Mouse (Mus musculus): ENCODE measurements around the gene Ank3. TPM values are rescaled to one million over a fixed set of nuclear protein-coding genes. Genes with fewer than 3 reads are reported as not detected.

Ank3 gene
- polyA plus RNA-seq, 1 experiment from 2014 or later = 38.7 TPM

DNA sequence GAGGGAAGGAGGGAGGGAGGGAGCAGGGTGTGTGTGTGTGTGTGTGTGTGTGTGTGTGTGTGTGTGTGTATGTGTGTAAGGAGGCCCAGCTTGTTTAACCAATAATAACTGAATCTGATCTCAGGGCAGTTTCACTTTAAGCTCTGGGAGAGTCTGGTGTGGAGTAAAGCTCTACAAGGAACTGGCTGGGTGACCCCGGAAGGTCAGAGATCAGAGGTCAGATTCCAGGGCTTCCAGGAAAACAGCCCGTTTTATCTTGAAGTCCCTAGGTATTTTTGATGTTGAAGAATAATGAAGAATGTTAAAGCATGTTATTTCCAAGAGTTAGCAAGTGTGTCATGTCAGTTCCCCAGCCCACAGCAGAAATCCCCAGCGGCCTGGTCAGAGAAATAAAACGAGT, 130.2 kb downstream of the Ank3 start:
- H3K4me3 ChIP-seq = no peak overlapping the region
- no peaks in the 10 kb centered on the region for H3K36me3 ChIP-seq
- H3K27ac ChIP-seq = no peak overlapping the region
- H3K9ac ChIP-seq = no peak overlapping the region
- no peaks in the 10 kb centered on the region for H3K27me3 ChIP-seq
- H3K4me2 ChIP-seq (replicated peaks) = no peak overlapping the region
- no peak for ATAC-seq (ENCODE audit: insufficient number of reproducible peaks, insufficient read depth, low FRiP score, low TSS enrichment)
- H3K9me3 ChIP-seq = no peaks in the 10 kb centered on the region
- no peaks in the 10 kb centered on the region for H3K4me1 ChIP-seq
- 46% methylated on average over 4 of the region's 4 CpGs for whole genome bisulfite sequencing

DNA sequence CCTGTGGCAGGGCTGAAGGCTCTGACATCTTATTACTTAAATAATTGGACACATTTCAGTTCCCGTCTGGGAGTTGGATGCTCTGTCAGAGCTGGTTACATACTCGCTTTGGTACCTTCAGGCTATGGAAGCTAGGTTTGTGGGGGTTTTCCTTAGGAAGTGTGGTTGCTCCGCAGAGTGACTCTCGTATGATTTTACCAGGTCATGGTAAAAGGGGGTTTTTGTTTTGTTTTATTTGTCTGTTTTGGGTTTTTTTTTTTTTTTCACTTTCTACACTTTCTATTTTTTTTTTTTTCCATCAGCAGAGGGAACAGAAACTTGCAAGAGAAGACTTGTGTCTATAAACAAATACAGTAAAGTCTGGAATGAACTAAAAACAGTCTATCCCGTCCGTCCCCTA, 131.8 kb downstream of the Ank3 start:
- ATAC-seq (ENCODE audit: insufficient number of reproducible peaks, insufficient read depth, low FRiP score, low TSS enrichment) = no peak
- 64% methylated on average over 6 of the region's 6 CpGs for WGBS
- H3K9me3 ChIP-seq = no peaks in the 10 kb centered on the region
- no peak overlapping the region for H3K4me3 ChIP-seq
- H3K36me3 ChIP-seq = no peaks in the 10 kb centered on the region
- H3K4me1 ChIP-seq = 0 out of 2 replicates have a peak, but pooled peaks cover 4% of the 10 kb centered on the region
- no peak overlapping the region for H3K9ac ChIP-seq
- no peak overlapping the region for H3K4me2 ChIP-seq (replicated peaks)
- no peaks in the 10 kb centered on the region for H3K27me3 ChIP-seq
- no peak overlapping the region for H3K27ac ChIP-seq

DNA sequence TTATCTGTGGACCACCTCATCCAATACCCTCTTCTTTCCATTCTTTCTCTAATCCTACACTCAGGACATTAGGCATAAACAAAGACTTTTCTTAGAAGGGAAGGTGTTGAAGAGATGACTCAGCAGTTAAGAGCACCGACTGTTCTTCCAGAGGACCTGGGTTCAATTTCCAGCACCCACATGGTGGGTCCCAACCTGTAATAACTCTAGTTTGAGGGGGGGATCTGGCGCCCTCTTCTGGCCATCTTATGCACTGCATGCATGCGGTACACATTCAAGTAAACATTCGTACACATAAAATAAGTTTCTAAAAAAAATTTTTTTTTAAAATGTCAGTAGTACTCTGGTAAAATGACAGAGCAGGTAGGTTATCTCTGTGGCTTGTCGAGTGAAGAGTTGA, 133.0 kb downstream of the Ank3 start:
- Histone ChIP-seq H3K4me1 (peaks cover 10% of the 10 kb centered on the region; the same call in 1 of the 2 replicates), H3K4me2 (replicated peaks) (no peak overlapping the region), H3K27me3 (no peaks in the 10 kb centered on the region), H3K36me3 (no peaks in the 10 kb centered on the region), H3K27ac (no peak overlapping the region), H3K4me3 (no peak overlapping the region), H3K9ac (no peak overlapping the region), H3K9me3 (no peaks in the 10 kb centered on the region)
- WGBS = 78% methylated on average over 5 of the region's 5 CpGs
- no peak for ATAC-seq (ENCODE audit: insufficient number of reproducible peaks, insufficient read depth, low FRiP score, low TSS enrichment)

DNA sequence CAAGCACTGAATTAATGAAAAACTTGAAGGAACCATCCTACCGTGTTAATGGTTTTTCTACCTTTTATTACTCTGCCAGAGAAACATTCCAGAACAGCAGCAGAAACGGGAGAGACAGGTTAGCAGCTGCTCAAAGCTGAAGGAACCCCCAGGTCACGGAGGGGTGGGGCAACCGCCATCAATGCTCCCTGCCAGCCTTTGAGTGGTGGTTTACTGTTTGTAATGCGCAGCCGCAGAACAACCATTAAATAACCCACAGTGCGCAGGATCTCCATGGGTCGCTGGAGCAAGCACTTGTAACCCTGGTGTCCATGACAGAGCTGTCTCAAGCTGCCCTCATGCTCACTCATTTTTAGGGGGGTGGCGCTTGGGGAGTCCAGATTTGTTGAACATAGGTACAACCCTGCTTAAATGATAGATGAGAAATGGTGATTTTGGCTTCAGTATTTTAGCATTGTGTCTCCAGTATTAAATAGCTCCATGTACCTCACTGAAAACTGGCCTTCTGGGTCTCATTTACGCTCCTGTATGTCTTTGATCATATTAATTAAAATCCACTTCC, 133.7 kb downstream of the Ank3 start:
- WGBS = 63% methylated on average over 10 of the region's 10 CpGs
- H3K4me1 ChIP-seq = peaks cover 16% of the 10 kb centered on the region

DNA sequence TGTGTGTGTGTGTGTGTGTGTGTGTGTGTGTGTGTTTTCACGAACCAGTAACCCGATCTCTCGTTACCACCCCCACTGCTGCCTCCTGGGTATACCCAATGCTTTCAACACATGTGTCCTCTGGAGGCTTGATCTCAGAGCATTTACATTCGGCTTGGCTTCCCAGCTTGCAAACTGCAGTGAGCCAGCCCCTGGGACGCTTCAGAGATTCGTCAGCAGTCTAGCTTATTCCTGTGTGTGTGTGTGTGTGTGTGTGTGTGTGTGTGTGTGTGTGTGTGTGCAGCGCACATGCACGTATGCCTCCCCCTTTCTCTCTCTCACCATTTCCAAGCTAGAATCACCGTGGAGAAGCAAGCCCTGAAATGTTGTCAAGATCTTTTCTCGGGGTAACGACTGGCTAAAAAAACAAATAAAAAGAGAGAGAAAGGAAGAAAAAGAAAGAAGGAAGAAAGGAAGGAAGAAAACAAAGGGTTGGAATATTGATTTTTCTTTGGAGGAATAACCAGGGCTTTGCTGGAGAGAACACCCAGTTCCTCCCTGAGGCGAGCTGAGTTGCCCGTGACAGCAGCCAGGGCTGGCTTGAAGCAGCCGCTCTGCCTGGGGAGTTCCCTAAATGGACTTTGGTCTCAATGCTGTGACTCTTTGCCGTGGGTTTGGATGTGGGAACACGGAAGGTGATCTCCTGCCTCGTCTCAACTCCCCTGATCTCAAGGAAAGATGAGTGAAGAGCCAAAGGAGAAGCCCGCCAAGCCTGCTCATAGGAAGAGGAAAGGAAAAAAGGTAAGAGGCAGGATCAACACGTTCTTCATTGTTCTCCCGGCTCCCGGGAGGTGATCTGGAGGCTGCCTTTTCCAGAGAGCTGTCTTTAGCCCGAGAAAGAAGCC, 135.2 kb downstream of the Ank3 start:
- H3K27ac ChIP-seq = peak overlapping the region; percentile 74
- ATAC-seq (ENCODE audit: insufficient number of reproducible peaks, insufficient read depth, low FRiP score, low TSS enrichment) = peak; percentile 88
- peak overlapping the region; percentile 73 for H3K4me2 ChIP-seq (replicated peaks)
- no peaks in the 10 kb centered on the region for H3K36me3 ChIP-seq
- peak overlapping the region; percentile 48 for H3K4me3 ChIP-seq
- peak overlapping the region; percentile 58 for H3K9ac ChIP-seq
- WGBS = under 1% methylated on average over 22 of the region's 22 CpGs
- H3K9me3 ChIP-seq = no peaks in the 10 kb centered on the region
- H3K4me1 ChIP-seq = peaks cover 22% of the 10 kb centered on the region
- H3K27me3 ChIP-seq = no peaks in the 10 kb centered on the region

More for the DNA sequence above, 133.7 kb downstream of the Ank3 start:
- Histone ChIP-seq H3K36me3 (no peaks in the 10 kb centered on the region), H3K9me3 (no peaks in the 10 kb centered on the region), H3K4me2 (replicated peaks) (no peak overlapping the region), H3K4me3 (no peak overlapping the region), H3K27ac (no peak overlapping the region), H3K9ac (no peak overlapping the region), H3K27me3 (no peaks in the 10 kb centered on the region)
- ATAC-seq (ENCODE audit: insufficient number of reproducible peaks, insufficient read depth, low FRiP score, low TSS enrichment) = no peak

DNA sequence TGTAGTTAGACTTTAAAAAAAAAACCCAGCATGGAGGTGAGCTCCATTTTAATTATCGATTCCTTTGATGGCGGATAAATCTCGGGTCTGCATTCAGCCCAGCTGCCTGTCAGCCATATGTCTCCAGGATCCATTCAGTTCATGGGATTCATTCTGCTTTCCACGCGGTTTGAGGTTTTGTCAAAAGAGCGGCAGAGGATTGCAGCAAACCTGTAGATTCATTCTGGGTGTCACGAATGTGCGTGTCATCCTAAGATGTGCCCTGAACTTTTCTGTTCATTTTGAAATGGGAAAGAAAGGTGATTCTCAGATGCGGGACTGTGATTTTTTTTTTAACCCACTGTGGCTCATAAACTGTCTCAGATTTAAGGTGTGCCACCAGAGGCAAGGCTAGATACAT, 136.1 kb downstream of the Ank3 start:
- 32% methylated on average over 9 of the region's 9 CpGs for WGBS
- Histone ChIP-seq H3K4me2 (replicated peaks) (peak overlapping the region; percentile 73), H3K4me1 (peaks cover 22% of the 10 kb centered on the region), H3K9ac (peak overlapping the region; percentile 58; the same call in 1 of the 2 replicates), H3K4me3 (peak overlapping the region; percentile 48), H3K27ac (peak overlapping the region; percentile 12; the same call in 1 of the 2 replicates), H3K9me3 (no peaks in the 10 kb centered on the region), H3K36me3 (no peaks in the 10 kb centered on the region), H3K27me3 (no peaks in the 10 kb centered on the region)
- ATAC-seq (ENCODE audit: insufficient number of reproducible peaks, insufficient read depth, low FRiP score, low TSS enrichment) = no peak

DNA sequence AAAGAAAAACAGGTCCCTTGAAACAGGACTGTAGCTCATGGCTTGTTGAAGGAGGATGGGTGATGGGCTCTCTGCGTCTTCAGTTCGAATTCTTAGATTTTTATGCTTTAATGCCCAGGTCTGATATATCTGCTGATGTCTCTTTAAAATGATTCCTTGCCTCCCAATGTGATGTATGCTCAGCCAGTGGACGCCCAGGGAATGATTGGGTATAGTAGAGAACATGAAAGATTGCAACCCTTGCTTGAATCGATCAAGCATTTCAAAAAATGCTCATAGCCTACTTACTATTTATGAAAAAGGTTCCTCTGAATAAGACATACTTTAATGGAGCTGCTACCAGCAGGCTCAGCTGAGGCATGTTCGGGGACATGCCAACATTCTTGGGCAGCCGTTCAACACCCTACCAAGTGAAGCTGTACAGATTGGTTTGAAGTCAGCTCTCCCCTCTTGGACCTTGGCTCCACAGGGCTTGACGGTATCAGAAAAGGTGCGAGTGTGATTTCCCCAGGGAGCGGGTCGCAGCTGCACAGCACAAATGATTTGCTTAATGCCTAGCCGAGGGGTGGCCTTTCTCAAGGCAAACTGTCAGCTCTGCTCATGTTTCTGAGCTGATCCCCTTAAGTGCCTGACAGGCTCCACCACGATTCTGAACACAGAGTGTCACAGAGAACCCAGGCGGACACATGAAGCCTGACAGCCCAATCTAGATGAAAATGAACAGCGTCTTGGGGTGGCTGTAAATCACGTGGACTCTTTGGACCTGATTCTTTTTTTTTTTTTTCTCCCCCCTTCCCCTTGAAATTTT, 136.8 kb downstream of the Ank3 start:
- peaks cover 22% of the 10 kb centered on the region for H3K4me1 ChIP-seq
- H3K36me3 ChIP-seq = no peaks in the 10 kb centered on the region
- 34% methylated on average over 15 of the region's 15 CpGs for WGBS
- H3K4me3 ChIP-seq = peak overlapping the region; percentile 48
- no peaks in the 10 kb centered on the region for H3K27me3 ChIP-seq
- peak; percentile 49; the same call in 1 of the 2 replicates for ATAC-seq (ENCODE audit: insufficient number of reproducible peaks, insufficient read depth, low FRiP score, low TSS enrichment)
- H3K4me2 ChIP-seq (replicated peaks) = peak overlapping the region; percentile 73
- peak overlapping the region; percentile 58; the same call in 1 of the 2 replicates for H3K9ac ChIP-seq
- H3K27ac ChIP-seq = 0 out of 2 replicates have a peak overlapping the region, but pooled peaks have one; percentile 12
- H3K9me3 ChIP-seq = no peaks in the 10 kb centered on the region

DNA sequence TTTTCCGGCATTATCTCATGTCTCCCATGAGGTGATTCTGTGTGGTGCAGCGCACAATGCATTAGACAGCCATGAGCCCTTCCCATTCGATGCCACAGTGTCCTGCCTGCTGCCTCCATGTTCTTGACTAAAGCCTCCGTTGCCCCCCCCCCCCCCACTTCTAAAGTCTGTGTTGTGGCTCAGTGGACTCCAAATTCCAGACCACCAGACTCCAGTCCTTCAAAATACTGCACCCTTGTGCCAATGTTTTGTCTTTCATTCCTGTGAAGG, 137.3 kb downstream of the Ank3 start:
- no peaks in the 10 kb centered on the region for H3K27me3 ChIP-seq
- ATAC-seq (ENCODE audit: insufficient number of reproducible peaks, insufficient read depth, low FRiP score, low TSS enrichment) = no peak
- 58% methylated on average over 4 of the region's 4 CpGs for WGBS
- H3K9ac ChIP-seq = no peak overlapping the region
- H3K4me2 ChIP-seq (replicated peaks) = peak overlapping the region; percentile 73
- peak overlapping the region; percentile 48 for H3K4me3 ChIP-seq
- no peak overlapping the region for H3K27ac ChIP-seq
- peaks cover 22% of the 10 kb centered on the region for H3K4me1 ChIP-seq
- H3K36me3 ChIP-seq = no peaks in the 10 kb centered on the region
- no peaks in the 10 kb centered on the region for H3K9me3 ChIP-seq

DNA sequence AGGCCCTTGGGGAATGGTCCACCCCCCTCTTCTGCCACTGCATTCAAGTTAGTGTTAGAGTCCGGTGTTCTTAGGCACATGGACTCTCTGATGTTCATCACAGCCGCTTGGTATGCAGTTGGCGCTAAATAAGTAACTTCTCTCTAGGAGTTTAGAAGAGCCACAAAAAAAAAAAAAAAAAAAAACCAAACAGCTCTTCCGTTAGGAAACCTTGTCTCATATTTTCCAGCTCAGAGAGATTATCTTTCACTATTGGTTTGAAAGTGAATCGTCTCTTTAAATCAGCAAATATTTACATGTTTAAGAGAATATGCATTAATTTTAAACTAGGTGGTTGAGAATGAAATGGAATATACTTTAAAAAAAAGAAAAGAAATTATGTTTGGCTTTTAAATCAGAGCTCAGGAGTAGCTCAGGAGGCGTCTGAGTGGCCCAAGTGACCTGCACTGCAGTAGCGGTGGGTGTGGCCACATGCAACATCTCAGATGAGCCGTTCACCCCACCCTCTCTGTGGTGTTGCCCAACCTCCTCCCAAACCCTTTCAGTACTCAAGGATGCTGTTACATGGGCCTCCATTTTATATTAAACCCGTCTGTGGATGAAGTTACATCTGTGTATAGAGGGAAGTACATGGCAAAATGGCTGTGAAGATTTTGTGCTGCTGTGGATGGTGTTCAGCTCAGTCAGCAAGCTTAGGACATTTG, 138.0 kb downstream of the Ank3 start:
- no peak for ATAC-seq (ENCODE audit: insufficient number of reproducible peaks, insufficient read depth, low FRiP score, low TSS enrichment)
- WGBS = 52% methylated on average over 9 of the region's 9 CpGs

DNA sequence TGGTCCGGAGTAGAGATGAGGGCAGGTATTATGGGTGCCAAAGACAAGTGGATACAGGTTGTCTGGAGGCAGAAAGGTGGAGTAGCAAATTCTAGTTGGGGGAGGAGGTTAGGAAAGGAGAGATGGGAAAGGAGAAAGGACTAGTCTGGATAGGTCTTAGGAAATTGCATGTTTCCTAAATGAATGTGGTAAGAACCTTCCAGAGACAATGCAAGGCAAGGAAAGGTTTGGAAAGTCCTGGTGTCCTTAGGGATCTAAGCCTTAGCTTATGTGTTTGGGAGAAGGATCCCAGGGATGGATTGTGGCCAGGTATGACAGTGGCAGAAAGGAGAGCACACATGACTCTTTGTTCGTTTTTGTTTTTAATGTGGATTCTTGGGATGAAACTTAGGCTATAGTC, 139.7 kb downstream of the Ank3 start:
- ATAC-seq (ENCODE audit: insufficient number of reproducible peaks, insufficient read depth, low FRiP score, low TSS enrichment) = no peak
- WGBS = 97% methylated on average over 2 of the region's 2 CpGs

More for the DNA sequence above, 138.0 kb downstream of the Ank3 start:
- no peak overlapping the region for H3K9ac ChIP-seq
- peak overlapping the region; percentile 48; the same call in 1 of the 2 replicates for H3K4me3 ChIP-seq
- no peak overlapping the region for H3K27ac ChIP-seq
- H3K9me3 ChIP-seq = no peaks in the 10 kb centered on the region
- no peaks in the 10 kb centered on the region for H3K36me3 ChIP-seq
- peaks cover 22% of the 10 kb centered on the region for H3K4me1 ChIP-seq
- H3K4me2 ChIP-seq (replicated peaks) = peak overlapping the region; percentile 73
- H3K27me3 ChIP-seq = no peaks in the 10 kb centered on the region

DNA sequence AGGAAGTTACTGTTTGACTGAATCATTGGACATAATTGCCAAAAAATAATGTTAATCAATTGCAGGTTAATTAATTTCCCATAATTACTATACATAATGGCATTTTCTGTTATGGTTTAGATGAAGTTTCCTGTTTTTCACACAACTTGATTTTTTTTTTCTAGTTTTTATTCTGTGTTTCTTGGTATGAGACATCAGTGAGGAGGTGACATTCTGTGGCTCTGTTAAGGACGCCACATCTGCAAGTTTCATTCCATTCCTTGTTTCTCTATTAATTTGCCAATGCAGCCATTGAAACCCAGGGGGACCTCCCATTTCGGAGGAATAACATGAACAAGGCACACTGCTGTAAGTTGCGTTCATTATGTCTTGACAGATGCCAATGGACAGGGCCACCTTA, 143.9 kb downstream of the Ank3 start:
- H3K36me3 ChIP-seq = no peaks in the 10 kb centered on the region
- H3K9ac ChIP-seq = no peak overlapping the region
- ATAC-seq (ENCODE audit: insufficient number of reproducible peaks, insufficient read depth, low FRiP score, low TSS enrichment) = no peak
- no peak overlapping the region for H3K27ac ChIP-seq
- H3K4me1 ChIP-seq = peaks cover 5% of the 10 kb centered on the region; the same call in 1 of the 2 replicates
- H3K4me2 ChIP-seq (replicated peaks) = no peak overlapping the region
- 88% methylated on average over 3 of the region's 3 CpGs for WGBS
- no peaks in the 10 kb centered on the region for H3K9me3 ChIP-seq
- H3K27me3 ChIP-seq = no peaks in the 10 kb centered on the region
- no peak overlapping the region for H3K4me3 ChIP-seq

More for the DNA sequence above, 139.7 kb downstream of the Ank3 start:
- H3K27me3 ChIP-seq = no peaks in the 10 kb centered on the region
- no peak overlapping the region for H3K27ac ChIP-seq
- no peaks in the 10 kb centered on the region for H3K9me3 ChIP-seq
- H3K9ac ChIP-seq = no peak overlapping the region
- no peak overlapping the region for H3K4me2 ChIP-seq (replicated peaks)
- peaks cover 22% of the 10 kb centered on the region for H3K4me1 ChIP-seq
- no peaks in the 10 kb centered on the region for H3K36me3 ChIP-seq
- no peak overlapping the region for H3K4me3 ChIP-seq
